Mouse (Mus musculus): ENCODE measurements around the gene Elob. TPM values are rescaled to one million over a fixed set of nuclear protein-coding genes. Genes with fewer than 3 reads are reported as not detected.

The Elob gene
- total RNA-seq, 2 experiments from 2014 or later = 140 to 294 TPM

DNA sequence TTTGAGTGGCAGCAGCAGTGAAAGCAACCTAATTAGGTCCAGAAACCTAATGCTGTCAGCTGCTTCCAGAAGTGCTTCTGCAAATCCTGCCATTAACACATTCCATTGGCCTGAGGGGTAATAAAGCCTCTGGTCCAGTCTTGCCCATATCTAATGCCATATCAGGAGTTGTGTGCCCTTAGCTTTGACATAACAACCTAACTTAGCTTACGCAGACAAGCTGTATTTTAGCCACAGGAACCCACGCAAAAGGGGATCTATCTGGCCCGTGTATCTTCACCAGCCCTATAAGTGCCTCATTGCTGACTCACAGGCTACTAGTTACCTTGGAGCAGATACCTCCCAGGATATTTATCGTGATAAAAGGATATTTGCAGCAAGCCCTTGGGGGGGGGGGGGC, 3.3 kb downstream of the Elob start:
- ATAC-seq (ENCODE audit: poor library complexity, severe bottlenecking) = no peak

DNA sequence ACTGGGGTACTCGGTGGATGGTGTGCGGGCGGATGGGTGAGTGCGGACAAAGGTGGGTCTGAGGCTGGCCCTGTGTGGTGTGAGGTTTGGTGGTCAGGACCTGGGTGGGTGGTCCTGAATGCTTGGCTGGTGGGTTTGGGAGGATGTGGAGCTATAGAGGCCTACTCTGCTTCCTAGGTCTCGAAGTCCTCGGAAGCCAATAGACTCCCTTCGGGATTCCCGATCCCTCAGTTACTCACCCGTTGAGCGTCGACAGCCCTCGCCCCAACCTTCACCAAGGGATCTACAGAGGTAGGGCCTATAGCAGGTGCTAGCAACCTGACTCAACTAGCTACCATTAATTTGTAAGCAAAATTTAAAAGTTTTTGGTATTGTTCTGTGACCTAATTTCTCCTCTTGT, 5.3 kb downstream of the Elob start:
- no peak for ATAC-seq (ENCODE audit: poor library complexity, severe bottlenecking)

DNA sequence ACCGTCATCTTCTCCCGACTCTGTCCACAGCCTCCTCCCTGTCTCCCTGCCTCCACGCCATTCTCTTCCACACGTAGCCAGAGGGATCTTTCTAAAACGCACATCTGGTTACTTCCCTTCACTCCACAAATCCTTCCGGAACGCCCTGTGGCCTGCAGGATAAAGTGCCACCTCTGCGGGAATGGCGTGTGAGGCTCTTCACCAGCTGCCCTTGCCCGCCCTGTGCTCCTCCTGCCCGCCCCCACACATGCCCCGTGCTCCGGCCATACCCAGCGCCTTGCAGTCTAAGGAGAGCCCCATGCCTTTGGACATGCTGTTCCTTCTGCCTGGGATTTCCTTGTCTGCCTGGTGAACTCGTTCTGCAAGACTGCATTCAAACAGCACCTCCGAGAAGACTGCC, 5.9 kb downstream of the Elob start:
- ATAC-seq (ENCODE audit: poor library complexity, severe bottlenecking) = no peak

DNA sequence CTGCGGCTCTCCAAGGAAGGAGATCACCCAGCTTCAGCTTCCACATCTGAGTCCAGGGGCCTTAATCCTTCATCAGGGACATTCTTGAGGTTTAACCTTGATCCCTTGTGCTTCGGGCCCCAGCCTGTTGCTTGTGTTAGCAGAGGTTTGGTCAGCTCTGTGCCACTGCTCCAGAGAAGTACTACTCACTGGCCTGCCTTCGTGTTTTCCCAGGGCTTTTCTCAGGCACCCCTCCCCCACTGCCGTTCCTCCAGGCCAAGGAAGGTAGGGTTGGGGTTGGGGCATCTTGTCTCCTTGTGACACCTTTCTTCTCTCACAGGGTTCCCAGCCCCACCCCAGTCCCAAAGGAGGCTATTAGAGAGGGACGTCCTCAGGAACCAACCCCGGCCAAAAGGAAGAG, 6.8 kb downstream of the Elob start:
- no peak for ATAC-seq (ENCODE audit: poor library complexity, severe bottlenecking)

DNA sequence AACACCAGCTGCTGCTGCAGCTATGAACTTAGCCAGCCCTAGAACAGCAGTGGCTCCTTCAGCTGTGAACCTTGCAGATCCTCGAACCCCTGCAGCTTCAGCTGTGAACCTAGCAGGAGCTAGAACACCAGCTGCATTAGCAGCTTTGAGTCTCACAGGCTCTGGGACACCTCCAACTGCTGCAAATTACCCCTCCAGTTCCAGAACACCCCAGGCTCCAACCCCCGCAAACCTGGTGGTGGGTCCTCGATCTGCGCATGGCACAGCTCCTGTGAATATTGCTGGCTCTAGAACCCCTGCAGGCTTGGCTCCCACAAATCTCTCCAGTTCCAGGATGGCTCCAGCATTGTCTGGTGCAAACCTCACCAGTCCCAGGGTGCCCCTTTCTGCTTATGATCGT, 8.2 kb downstream of the Elob start:
- no peak for ATAC-seq (ENCODE audit: poor library complexity, severe bottlenecking)

DNA sequence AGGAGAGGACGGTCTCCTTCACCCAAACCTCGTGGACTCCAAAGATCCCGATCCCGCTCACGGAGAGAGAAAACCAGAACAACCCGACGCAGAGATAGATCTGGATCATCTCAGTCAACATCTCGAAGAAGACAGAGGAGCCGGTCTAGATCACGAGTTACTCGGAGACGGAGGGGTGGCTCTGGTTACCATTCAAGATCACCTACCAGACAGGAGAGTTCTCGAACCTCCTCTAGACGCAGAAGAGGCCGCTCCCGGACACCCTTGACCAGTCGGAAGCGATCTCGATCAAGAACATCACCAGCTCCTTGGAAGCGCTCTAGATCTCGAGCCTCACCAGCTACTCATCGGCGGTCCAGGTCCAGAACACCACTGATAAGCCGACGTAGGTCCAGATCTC, 9.7 kb downstream of the Elob start:
- no peak for ATAC-seq (ENCODE audit: poor library complexity, severe bottlenecking)

DNA sequence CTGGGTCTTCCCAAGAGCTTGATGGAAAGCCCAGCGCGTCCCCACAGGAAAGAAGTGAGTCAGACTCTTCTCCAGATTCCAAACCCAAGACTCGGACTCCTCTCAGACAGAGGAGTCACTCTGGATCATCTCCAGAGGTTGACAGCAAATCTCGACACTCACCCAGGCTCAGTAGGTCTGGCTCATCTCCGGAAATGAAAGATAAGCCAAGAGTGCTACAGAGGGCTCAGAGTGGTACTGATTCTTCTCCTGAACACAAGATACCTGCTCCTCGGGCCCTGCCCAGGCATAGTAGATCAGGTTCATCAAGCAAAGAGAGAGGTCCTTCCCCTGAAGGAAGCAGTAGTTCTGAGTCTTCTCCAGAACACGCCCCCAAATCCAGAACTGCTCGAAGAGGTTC, 10.4 kb downstream of the Elob start:
- ATAC-seq (ENCODE audit: poor library complexity, severe bottlenecking) = no peak

DNA sequence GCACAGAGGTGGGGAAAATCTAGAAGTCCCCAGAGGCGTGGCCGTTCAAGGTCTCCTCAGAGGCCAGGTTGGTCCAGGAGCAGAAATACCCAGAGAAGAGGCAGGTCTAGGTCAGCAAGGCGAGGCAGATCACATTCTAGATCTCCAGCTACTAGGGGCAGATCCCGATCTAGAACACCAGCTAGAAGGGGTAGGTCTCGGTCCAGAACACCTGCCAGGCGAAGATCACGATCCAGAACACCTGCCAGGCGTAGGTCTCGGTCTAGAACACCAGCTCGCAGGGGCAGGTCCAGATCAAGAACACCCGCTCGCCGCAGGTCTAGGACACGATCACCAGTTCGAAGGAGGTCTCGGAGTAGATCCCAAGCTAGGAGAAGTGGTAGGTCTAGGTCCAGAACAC, 13.3 kb downstream of the Elob start:
- no peak for ATAC-seq (ENCODE audit: poor library complexity, severe bottlenecking)

DNA sequence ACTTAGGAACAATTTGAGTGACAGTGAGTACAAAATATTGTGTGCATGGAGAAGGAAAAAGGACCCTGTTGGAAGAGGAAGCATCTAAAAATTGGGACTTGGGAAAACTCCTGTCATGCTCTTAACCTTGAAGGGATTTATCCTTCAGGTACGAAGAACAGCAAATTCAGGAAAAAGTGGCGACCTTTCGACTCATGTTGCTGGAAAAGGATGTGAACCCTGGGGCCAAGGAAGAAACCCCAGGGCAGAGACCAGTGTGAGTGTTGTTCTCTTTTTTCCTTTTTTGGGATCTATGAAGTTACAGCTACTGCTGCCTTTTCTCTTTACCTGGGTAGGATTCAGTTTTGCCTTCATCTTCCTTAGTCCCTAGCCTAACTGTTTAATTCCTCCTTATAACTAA, 21.0 kb downstream of the Elob start:
- ATAC-seq (ENCODE audit: poor library complexity, severe bottlenecking) = no peak

DNA sequence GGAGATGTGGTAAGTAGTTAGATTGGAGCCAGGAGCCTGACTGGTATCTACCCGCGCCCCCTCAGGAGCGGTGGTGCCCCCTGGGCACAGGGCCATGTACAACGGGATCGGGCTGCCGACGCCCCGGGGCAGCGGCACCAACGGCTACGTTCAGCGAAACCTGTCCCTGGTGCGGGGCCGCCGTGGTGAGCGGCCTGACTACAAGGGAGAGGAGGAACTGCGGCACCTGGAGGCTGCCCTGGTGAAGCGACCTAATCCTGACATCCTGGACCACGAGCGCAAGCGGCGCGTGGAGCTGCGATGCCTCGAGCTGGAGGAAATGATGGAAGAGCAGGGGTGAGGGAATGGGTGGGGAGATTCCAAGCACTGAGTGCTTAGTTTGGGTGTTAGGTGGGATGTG, 22.1 kb downstream of the Elob start:
- no peak for ATAC-seq (ENCODE audit: poor library complexity, severe bottlenecking)

DNA sequence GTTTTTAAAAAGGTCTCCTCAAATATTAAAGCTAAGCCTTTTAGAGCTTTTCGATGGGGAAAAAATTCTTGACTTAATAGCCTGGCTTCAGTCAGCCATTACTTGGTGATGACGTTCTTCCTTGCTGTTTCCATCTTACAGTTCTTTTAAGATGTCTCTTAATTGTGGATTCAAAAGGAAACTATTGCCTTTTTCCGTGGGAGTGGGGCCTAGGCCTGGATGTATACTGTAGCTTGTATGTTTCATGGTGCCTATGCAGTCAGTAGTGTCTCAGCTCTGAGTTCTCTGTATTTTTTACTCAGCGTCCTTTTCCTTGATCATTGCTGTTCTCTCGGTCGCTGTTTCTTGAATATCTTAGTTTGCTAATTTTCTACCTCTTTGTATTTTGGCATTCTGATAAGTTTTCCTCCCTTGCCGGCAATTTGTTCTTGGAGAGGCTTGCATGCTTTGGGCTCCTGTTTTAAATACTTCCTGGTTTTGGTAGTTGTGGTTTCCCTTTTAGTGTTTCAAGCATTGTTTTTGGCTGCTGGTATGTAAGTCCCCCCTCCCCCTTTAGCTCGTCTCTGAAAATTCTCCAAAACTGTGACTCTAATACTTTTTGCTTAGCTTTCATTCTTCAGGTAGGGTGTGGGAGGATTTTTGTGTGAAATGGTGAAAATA, 24.4 kb downstream of the Elob start:
- ATAC-seq (ENCODE audit: poor library complexity, severe bottlenecking) = no peak

DNA sequence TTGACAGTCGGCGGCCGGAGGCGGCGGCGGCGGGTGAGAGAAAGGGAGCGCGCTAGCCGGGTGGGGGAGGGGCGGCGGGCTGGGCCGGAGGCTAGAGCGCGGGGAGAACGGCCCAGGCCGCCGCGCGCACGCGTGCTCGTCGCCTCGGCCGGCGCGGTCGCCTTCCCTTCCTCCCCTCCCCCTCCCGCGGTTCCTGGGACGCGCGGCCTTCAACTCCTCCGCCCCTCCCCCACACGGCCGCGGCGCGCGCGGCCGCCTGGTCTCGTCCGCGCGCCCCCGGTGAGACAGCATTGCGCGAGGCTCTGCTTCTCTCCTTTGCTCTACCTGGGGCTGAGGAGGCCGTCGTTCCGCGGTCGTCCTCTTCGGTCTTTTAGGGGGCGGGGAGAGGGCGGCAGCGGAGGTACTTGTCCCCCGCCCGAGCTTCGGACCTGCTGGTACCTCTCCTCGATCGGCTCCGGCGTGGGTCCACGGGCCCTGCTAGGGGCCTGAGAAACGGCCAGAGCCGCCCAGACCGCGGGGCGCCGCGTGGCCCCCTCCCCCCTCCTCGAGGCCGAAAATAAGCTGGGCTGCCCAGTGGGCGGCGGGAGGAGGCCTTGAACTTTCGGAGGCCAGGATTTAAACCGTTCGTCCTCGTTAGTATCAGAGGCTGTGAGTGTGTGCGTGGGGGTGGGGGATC, 25.4 kb downstream of the Elob start:
- ATAC-seq (ENCODE audit: poor library complexity, severe bottlenecking) = peak; percentile 20

DNA sequence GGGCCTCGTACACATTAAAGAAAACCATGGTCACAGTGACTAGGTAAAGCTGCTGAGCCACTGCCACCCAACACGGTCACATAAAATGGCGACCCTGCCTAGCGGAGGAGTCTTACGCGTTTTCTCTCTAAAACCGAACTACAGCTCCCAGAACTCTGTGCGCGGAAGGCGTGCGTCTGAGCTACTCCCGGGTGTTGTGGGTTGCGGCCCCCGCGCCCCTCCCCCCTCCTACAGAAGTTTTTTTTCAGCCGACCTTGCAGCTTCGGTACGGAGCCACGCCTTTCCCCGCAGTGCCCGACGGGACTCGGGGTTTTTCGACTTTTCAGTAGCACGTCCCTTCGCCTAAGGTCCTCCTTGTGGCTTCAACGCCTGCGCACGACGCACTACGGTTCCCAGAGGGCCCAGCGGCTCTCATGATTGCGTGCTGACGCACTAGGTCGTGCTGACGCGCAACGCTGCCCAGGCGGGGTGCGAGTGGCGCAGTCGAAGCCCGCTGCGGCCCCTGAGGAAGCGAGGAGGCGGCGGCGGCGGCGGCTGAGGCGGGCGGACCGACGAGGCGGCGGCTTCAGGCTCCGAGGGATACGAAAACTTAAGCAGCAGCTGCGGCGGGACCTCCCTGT, 26.1 kb downstream of the Elob start:
- peak; percentile 91 for ATAC-seq (ENCODE audit: poor library complexity, severe bottlenecking)

DNA sequence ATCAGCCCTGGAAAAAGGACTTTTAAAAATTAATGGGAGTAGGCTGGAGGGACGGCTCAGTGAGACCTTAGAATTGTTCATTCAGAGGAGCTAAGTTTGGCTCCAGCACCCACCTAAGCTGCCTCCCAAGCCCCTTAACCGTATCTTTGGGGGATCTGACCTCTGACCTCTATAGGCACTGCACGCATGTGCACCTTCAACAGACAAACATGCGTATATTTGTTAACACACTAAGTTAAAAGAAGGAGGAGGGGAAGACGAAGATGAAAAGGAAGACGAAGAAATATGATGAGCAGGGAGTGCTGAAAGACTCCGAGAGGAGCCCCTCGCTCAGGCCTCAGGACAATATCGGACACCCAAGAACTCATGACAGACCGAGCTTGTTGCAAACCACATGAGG, 27.3 kb downstream of the Elob start:
- no peak for ATAC-seq (ENCODE audit: poor library complexity, severe bottlenecking)

DNA sequence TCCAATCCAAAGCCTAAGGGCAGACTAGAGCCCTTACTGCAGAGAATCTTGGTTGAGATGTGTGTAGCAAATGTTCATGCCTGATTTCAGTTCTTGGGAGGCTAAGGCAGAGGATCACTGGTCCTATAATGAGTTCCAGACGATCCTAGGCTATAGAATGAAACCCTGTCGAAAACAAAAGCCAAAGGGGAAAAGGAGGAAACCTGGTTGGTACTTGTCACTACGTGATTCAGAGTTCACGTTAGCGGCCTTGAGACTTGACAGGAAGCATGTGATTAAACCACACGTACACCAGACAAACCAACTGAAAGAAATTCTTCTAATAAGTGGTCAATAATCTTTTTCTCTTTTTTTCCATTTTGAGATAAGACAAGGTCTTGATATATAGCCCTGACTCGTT, 31.6 kb downstream of the Elob start:
- no peak for ATAC-seq (ENCODE audit: poor library complexity, severe bottlenecking)

DNA sequence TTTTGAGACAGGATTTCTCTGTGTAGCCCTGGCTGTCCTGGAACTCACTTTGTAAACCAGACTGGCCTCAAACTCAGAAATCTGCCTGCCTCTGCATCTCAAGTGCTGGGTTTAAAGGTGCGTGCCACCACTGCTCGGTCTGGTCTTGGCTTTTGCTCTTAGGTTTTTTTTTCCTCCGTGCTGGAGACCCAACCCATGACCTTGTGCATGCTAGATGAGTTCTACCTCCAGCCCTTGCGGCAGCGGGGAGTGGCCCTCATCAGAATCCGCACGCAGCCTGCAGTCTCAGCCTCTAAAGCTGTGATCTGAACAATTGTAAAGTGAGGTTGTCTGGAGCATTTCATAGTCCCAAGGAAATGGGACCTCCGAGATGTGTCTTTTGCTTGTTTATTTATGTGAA, 33.6 kb downstream of the Elob start:
- ATAC-seq (ENCODE audit: poor library complexity, severe bottlenecking) = no peak

DNA sequence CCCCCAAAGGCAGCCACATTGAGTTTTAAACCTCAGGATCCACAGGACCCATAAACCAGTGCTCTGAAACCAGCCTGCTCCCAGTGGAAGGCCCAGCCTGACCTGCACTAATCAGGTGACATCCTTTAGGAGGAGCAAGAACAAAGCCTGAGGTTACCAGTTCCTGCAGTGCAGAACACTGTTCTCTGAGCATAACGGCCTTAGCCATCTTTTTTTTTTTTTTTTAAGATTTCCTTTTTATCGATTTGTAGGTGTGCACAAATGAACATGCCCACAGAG, 37.9 kb downstream of the Elob start:
- no peak for ATAC-seq (ENCODE audit: poor library complexity, severe bottlenecking)

DNA sequence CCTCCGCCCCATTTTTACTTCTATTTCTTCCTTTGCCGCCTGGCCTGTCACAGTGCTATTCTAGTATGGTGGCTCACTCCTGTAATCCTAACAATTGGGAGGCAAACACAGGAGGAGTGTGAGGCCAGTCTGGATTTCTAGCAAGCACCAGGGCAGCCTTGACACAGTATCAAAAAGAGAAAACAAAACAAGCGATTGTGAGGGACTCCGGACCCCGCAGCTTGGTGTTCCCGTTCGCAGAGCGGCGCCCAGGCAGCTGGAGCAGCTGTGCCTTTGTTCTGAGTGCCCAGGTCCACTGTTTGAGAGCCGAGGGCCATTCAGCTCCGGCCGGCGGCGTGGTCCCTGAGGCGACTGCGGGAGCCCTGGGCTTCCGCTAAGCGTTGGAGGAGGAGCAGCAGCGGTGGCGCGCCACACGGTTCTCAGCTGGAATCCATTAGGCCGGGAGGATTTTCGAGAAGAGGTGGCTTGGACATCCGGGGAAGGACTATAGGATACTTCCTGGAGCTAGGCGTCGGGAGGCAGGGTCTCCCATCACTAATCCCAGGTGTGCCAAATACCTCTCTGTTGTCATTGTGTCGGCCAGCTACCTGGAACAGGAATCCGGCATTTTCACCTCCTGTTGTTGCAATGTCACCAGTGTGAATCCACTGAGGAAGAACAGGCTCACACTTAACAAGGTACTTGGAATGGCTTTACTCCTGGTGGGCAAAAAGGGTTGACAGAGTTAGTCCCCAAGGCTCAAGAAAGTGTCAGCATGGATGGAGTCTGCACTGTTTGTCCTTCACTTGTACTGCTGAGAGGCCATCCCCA, 38.5 kb downstream of the Elob start, which contains the start of gene Srrm2:
Srrm2 (plus strand) TSS at position 264 of the 810 bp plus-strand sequence.
- peak; percentile 90 for ATAC-seq (ENCODE audit: poor library complexity, severe bottlenecking)

DNA sequence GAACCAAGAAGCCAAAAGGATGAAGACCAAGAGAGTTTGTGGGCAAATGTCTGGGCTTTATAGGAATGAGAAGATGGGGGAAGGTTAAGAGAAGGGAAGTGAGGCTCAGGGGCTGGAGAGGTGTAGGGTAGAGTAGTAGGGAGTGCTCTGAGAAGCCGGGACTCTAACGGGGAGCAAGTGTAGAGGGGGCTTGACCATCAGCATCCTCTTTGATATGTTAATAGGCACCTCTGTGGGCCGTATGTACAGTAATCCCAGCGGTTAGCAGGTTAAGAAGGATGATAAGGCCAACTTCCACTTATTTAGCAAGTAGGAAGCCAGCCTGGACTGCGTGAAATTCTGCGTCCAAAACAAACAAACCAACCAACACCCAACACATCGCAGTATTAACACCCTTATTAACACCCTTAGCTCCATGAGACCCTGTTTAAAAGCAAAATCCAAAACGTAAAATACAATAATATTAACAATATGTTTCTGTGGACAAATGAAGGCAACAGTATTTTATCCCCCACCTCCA, 39.1 kb downstream of the Elob start:
- ATAC-seq (ENCODE audit: poor library complexity, severe bottlenecking) = 0 out of 2 replicates have a peak, but pooled peaks have one; percentile 28

DNA sequence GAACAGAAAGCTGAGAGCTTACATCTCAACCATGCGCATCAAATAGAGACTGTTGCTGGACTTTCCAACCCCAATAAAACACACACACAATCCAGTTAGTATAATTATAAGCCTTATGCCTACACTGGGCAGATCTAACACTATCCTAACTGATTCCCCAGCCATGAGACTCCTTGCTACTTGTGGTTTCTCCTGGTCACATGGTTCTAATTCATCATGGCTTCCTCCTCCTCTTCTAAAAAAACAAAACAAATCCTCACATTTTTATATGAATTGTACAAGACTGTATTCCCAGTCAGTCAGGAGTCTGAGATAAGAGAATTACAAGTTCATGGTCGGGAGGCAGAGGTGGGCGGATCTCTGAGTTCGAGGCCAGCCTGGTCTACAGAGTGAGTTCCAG, 40.0 kb downstream of the Elob start:
- no peak for ATAC-seq (ENCODE audit: poor library complexity, severe bottlenecking)

DNA sequence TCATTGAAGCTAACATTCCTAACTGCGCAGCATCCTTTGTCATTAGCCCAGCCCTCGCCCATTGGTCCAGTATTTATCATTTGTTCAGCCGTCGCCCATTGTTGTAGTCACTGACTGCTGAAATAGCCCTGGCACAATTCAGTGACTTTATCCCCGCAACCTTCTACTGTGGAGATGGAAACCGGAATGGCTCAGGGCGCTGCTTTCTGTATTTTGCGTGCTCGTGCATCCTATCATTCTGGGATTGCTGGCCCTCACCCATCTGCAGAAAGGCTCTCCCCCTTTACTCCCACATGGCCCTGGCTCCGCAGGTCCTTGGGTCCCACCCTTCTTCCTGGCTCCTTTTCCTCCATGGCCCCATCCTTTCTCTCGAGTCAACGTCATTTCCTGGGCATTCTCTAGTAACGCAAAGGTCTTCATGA, 42.4 kb downstream of the Elob start:
- ATAC-seq (ENCODE audit: poor library complexity, severe bottlenecking) = no peak
